Mouse (Mus musculus) adrenal gland (tissue): ENCODE results near the gene Eif2s2.
"Not testable (repeated sequence)": the region's sequence is repeated elsewhere in the genome, so short reads cannot be mapped to it uniquely, and the experiment has no call there.

Experiments used
- intact Hi-C: fragments of 180-260 bp; cut with DNase I; formaldehyde crosslinking; loops from one replicate; pipeline ENCODE4 v1.15.1; 2025

The Eif2s2 gene

GRCm38 (mm10) chr2:154899004-154899403 is 6.3 kb upstream of the Eif2s2 start:
- intact Hi-C loops: not testable (repeated sequence)

- intact Hi-C loops: no loop called here
Measured at GRCm38 (mm10) chr2:154893548-154893947, 813 bp upstream of the Eif2s2 start.

- intact Hi-C loops: no loop called here
Measured at GRCm38 (mm10) chr2:154893045-154893385, 280 bp upstream of the Eif2s2 start.

- intact Hi-C loops: no loop called here
Measured at GRCm38 (mm10) chr2:154891585-154891984, 1.1 kb downstream of the Eif2s2 start.

- intact Hi-C loops: no loop called here
Measured at GRCm38 (mm10) chr2:154876621-154877020, 16.1 kb downstream of the Eif2s2 start.

- intact Hi-C loops: no loop called here
Measured at GRCm38 (mm10) chr2:154869954-154870641, 22.6 kb downstream of the Eif2s2 start.

GRCm38 (mm10) chr2:154868106-154868505 is 24.6 kb downstream of the Eif2s2 start:
- intact Hi-C loops: no loop called here

GRCm38 (mm10) chr2:154865696-154866095 is 27.0 kb downstream of the Eif2s2 start:
- intact Hi-C loops: no loop called here

- intact Hi-C loops: no loop called here
Measured at GRCm38 (mm10) chr2:154863672-154864071, 29.1 kb downstream of the Eif2s2 start.

- intact Hi-C loops: loop anchor here (2.0 to 5.0 kb wide), 2 partner anchors 58 to 153 kb away; no protein-coding TSS in a partner anchor
Measured at GRCm38 (mm10) chr2:154855383-154855782, 37.4 kb downstream of the Eif2s2 start.

- intact Hi-C loops: no loop called here
Measured at GRCm38 (mm10) chr2:154848086-154848485, 44.6 kb downstream of the Eif2s2 start.

- intact Hi-C loops: no loop called here
Measured at GRCm38 (mm10) chr2:154836537-154836936, 56.2 kb downstream of the Eif2s2 start.

- intact Hi-C loops: no loop called here
Measured at GRCm38 (mm10) chr2:154834149-154834865, 58.4 kb downstream of the Eif2s2 start.

GRCm38 (mm10) chr2:154832471-154832870 is 60.3 kb downstream of the Eif2s2 start:
- intact Hi-C loops: no loop called here

- intact Hi-C loops: no loop called here
Measured at GRCm38 (mm10) chr2:154827521-154827920, 65.2 kb downstream of the Eif2s2 start.

- intact Hi-C loops: no loop called here
Measured at GRCm38 (mm10) chr2:154826054-154826538, 66.6 kb downstream of the Eif2s2 start.
